26 mouse cellular contexts compared by ENCODE assay signal in the genomic region with DNA sequence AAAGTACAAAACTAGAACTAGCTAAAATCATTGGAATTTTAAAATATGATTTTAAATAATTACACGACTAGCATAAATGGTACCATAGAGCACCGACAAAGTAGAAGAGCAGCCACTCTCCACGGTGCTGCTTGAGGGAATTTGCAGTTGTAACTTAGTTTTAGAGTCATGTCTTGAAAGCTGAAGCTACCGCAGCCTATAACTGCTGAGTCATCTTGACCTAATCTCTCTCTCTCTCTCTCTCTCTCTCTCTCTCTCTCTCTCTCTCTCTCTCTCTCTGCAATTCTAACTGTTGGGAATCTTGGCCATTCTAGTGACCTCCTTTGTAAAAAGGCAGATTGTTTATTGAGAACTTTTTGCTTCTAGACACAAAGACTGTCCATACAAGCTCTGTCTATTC.
"Had no signal": no experiment of that assay in that cellular context is flagged by ENCODE, and none has a peak within 500 bp of the region (broad histone marks: within the 10 kb centered on the region; RNA-seq: fewer than 3 reads in every experiment).

No protein-coding gene starts in this region.

- H3K4me3 ChIP-seq: embryonic facial prominence, embryonic 10.5 days; embryonic facial prominence, embryonic 12.5 days; embryonic facial prominence, embryonic 13.5 days; embryonic facial prominence, embryonic 15.5 days; erythroblast, embryonic 14.5 days; forebrain, embryonic 10.5 days; forebrain, embryonic 12.5 days; forebrain, embryonic 13.5 days; forebrain, embryonic 15.5 days; gastrocnemius, adult 2 months; heart, adult 2 months; heart, embryonic 10.5 days had no signal

- H3K9ac ChIP-seq: embryonic facial prominence, embryonic 12.5 days; embryonic facial prominence, embryonic 13.5 days; embryonic facial prominence, embryonic 15.5 days; forebrain, embryonic 12.5 days; forebrain, embryonic 13.5 days; forebrain, embryonic 15.5 days; forebrain, postnatal 0 days had no signal

- H3K9me3 ChIP-seq: embryonic facial prominence, embryonic 10.5 days; embryonic facial prominence, embryonic 12.5 days; embryonic facial prominence, embryonic 13.5 days; embryonic facial prominence, embryonic 15.5 days; forebrain, embryonic 10.5 days; forebrain, embryonic 12.5 days; forebrain, embryonic 13.5 days; forebrain, embryonic 15.5 days; heart, embryonic 10.5 days had no signal

- H3K27ac ChIP-seq: embryonic facial prominence, embryonic 10.5 days; embryonic facial prominence, embryonic 12.5 days; embryonic facial prominence, embryonic 13.5 days; embryonic facial prominence, embryonic 15.5 days; forebrain, embryonic 10.5 days; forebrain, embryonic 12.5 days; forebrain, embryonic 13.5 days; forebrain, embryonic 15.5 days; gastrocnemius, adult 2 months; heart, adult 2 months; heart, embryonic 10.5 days had no signal

- DNase-seq: cerebellum, postnatal 10 days; cerebellum, postnatal 14 days; cerebellum, postnatal 25 days; cerebellum, postnatal 36 days; embryo, embryonic 11 days; forebrain, postnatal 0 days; gastrocnemius, adult 2 months; gastrocnemius, postnatal 10 days; gastrocnemius, postnatal 14 days; gastrocnemius, postnatal 25 days; gastrocnemius, postnatal 36 days; heart, adult 11 months; heart, adult 18-20 months; heart, adult 2 months had no signal

- H3K27me3 ChIP-seq: embryonic facial prominence, embryonic 12.5 days; embryonic facial prominence, embryonic 13.5 days; embryonic facial prominence, embryonic 15.5 days; forebrain, embryonic 12.5 days; forebrain, embryonic 13.5 days; forebrain, embryonic 15.5 days had no signal

- ATAC-seq: forebrain, embryonic 13.5 days; forebrain, embryonic 14.5 days; forebrain, embryonic 15.5 days; forebrain, embryonic 16.5 days; forebrain, postnatal 0 days had no signal

- H3K4me2 ChIP-seq: embryonic facial prominence, embryonic 12.5 days; embryonic facial prominence, embryonic 13.5 days; embryonic facial prominence, embryonic 15.5 days; forebrain, embryonic 12.5 days; forebrain, embryonic 13.5 days; forebrain, embryonic 15.5 days had no signal

- H3K4me1 ChIP-seq: embryonic facial prominence, embryonic 10.5 days; embryonic facial prominence, embryonic 12.5 days; embryonic facial prominence, embryonic 13.5 days; embryonic facial prominence, embryonic 15.5 days; forebrain, embryonic 10.5 days; forebrain, embryonic 12.5 days; forebrain, embryonic 13.5 days; forebrain, embryonic 15.5 days had no signal

- H3K36me3 ChIP-seq: embryonic facial prominence, embryonic 10.5 days; embryonic facial prominence, embryonic 12.5 days; embryonic facial prominence, embryonic 13.5 days; embryonic facial prominence, embryonic 15.5 days; forebrain, embryonic 10.5 days; forebrain, embryonic 12.5 days; forebrain, embryonic 15.5 days; heart, embryonic 10.5 days had no signal
